Mouse (Mus musculus) midbrain, embryonic 12.5 days (tissue): Measurements from ENCODE around the gene Tnni1. TPM values are rescaled to one million over a fixed set of nuclear protein-coding genes. Genes with fewer than 3 reads are reported as not detected.

Experiments used
- ATAC-seq: fragments of 200-750 bp; cut with Nextera tagmentation; 2 replicates; pipeline ENCODE4 v1.8.0; 2017; ENCODE audit warnings: low read depth, moderate TSS enrichment, moderate library complexity; ENCODE audit not compliant: low FRiP score
- H3K27ac ChIP-seq: fragments of 300-500 bp; sonication (generic); replicated peaks from 2 replicates; pipeline ENCODE4 v1.5.1; 2016; ENCODE audit warnings: mild to moderate bottlenecking
- H3K27me3 ChIP-seq: fragments of 300-500 bp; sonication (generic); 2 replicates; pipeline ENCODE4 v1.6.1; 2016; ENCODE audit warnings: mild to moderate bottlenecking
- H3K36me3 ChIP-seq: fragments of 300-500 bp; sonication (generic); 2 replicates; pipeline ENCODE4 v1.6.1; 2016
- H3K4me1 ChIP-seq: fragments of 300-500 bp; sonication (generic); 2 replicates; pipeline ENCODE4 v1.6.1; 2016
- H3K4me2 ChIP-seq: fragments of 300-500 bp; sonication (generic); replicated peaks from 2 replicates; pipeline ENCODE4 v1.6.1; 2016; ENCODE audit warnings: mild to moderate bottlenecking, moderate library complexity
- H3K4me3 ChIP-seq: fragments of 300-500 bp; sonication (generic); 2 replicates; pipeline ENCODE4 v1.5.1; 2016; ENCODE audit warnings: mild to moderate bottlenecking
- H3K9ac ChIP-seq: fragments of 300-500 bp; sonication (generic); replicated peaks from 2 replicates; pipeline ENCODE4 v1.6.1; 2016; ENCODE audit warnings: mild to moderate bottlenecking, moderate library complexity
- H3K9me3 ChIP-seq: fragments of 300-500 bp; sonication (generic); 2 replicates; pipeline ENCODE4 v1.6.1; 2016; ENCODE audit warnings: mild to moderate bottlenecking
- WGBS: fragments of 180-500 bp; shearing (Covaris S2); methylation state at CpG from one replicate; pipeline ENCODE4 v1.1.7; 2016; 5-methylcytosine and 5-hydroxymethylcytosine counted together
- polyA plus RNA-seq: library from polyadenylated mRNA; unstranded; fragments of >200 nt; fragmentation: Nextera tagmentation; extraction: Ambion mirVana; gene quantifications from 2 replicates; pipeline ENCODE4 v1.2.1, GENCODE M21; 2016

Gene Tnni1
- polyA plus RNA-seq = 1.0 and 2.2 TPM in 2 replicates

DNA sequence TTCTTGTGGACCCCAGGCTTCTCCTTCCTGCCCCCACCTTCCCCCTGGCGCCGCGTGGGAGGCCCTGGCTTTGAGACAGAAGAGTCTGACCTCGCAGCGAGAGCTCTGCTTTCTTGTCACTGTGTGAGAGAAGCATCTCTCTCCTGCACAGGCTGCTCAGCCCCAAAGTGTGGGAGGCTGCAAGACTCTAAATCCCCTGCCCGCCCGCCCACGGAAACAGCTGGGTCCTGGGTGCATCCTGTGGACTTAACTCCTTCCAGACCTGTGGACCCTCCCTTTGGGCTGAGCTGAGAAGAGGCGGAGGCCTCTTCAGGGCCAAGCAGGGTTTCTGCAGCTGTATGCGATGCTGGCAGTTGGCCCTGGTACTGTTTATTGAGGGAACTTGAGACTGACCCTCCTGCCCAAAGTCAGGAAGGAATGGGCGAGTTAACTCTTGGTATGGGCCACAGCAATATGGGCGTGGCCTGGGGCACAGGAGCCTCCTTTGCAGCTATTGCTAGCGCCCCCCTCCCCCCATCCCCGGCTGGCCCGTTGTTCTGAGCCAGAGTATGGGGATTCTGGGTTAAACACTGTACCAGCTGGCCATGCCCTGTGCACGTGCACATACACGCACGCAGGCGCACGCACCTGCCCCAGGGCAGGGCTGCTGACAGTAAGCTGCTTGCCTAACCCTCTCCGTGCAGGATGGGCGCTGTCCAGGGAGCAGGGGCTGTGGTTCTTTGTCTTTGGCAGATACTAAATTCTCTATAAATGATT lies at the start of gene Tnni1:
Tnni1 (plus strand) TSS at position 655 of the 756 bp plus-strand sequence.
- H3K27me3 ChIP-seq = peaks cover 15% of the 10 kb centered on the region
- 0 out of 2 replicates have a peak within 1 kb of the TSS, but pooled peaks have one; percentile 24 for H3K9ac ChIP-seq
- no peak within 1 kb of the TSS for H3K4me2 ChIP-seq
- peak; percentile 64; the same call in 1 of the 2 replicates for ATAC-seq
- H3K4me3 ChIP-seq = no peak within 1 kb of the TSS
- no peak within 1 kb of the TSS for H3K27ac ChIP-seq
- H3K9me3 ChIP-seq = no peaks in the 10 kb centered on the region
- H3K36me3 ChIP-seq = no peaks in the 10 kb centered on the region
- 33% methylated on average over 22 of the region's 22 CpGs for WGBS
- H3K4me1 ChIP-seq = peaks cover 12% of the 10 kb centered on the region

DNA sequence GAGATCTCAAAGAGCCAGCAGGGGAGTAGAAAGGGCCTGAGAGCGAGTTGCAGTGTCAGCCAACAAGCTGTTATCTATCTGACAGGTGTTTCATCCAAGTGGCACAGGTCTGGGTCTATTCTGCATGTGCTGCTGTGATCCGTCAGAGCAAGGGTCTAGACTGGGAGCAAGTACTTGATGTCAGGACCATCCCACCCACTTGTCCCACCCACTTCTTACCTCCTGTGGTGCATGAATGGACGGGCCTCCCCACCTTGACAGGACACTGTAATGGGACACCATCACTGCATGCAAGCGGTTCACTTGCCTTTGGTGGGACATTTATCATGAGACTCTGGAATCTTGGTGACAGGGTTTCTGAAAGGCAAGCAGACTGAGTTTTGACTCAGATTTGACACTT lies 49.4 kb upstream of the Tnni1 start:
- peaks cover 39% of the 10 kb centered on the region for H3K4me1 ChIP-seq
- ATAC-seq = no peak
- H3K4me2 ChIP-seq = peak overlapping the region; percentile 92
- H3K27ac ChIP-seq = no peak overlapping the region
- peak overlapping the region; percentile 59; the same call in 1 of the 2 replicates for H3K9ac ChIP-seq
- WGBS = 26% methylated on average over 4 of the region's 4 CpGs
- peak overlapping the region; percentile 56 for H3K4me3 ChIP-seq
- no peaks in the 10 kb centered on the region for H3K36me3 ChIP-seq
- H3K9me3 ChIP-seq = no peaks in the 10 kb centered on the region
- H3K27me3 ChIP-seq = peaks cover 28% of the 10 kb centered on the region

DNA sequence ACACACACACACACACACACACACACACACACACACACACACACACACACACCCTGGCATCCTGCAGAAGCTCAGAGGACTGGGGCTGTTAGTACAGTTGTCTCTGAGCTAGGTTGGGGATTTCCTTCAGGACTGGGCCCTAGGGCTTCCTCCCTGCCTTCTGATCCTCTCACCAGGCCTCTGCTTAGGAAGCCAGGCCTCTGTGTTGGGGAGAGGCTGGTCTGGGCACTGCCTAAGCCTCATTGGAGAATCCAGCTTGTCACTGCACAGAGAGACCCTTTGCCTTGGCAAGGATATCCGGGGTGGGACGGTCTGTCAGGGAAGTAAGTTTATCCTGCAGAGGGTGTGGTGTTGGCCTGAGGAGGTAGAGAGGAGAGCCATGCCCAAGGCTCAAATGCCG lies 48.9 kb upstream of the Tnni1 start:
- Histone ChIP-seq H3K9me3 (no peaks in the 10 kb centered on the region), H3K4me1 (peaks cover 43% of the 10 kb centered on the region), H3K4me2 (peak overlapping the region; percentile 92), H3K27ac (no peak overlapping the region), H3K4me3 (no peak overlapping the region), H3K9ac (no peak overlapping the region), H3K27me3 (peaks cover 28% of the 10 kb centered on the region), H3K36me3 (no peaks in the 10 kb centered on the region)
- no peak for ATAC-seq
- 60% methylated on average over 3 of the region's 3 CpGs for WGBS

DNA sequence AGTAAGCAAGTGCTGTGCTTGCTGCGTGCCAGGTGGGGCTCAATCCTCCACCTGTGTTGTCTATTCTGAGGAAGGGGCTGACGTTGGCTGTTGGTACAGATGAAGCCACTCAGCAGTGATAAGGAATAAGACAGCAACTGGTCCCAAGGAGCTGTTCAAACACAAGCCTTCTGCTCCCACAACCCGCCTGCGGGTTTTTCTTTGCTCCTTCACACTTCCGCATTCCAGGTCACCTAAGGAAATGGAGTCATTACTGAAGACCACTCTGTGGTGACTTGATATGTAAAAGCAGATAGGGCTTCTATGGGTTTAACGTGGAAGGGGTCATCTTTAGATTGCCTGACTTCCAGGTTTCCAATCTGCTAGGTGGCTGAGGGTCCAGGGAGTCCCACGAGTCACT lies 47.8 kb upstream of the Tnni1 start:
- H3K9me3 ChIP-seq = no peaks in the 10 kb centered on the region
- peaks cover 28% of the 10 kb centered on the region for H3K27me3 ChIP-seq
- no peak overlapping the region for H3K27ac ChIP-seq
- 75% methylated on average over 7 of the region's 7 CpGs for WGBS
- no peak overlapping the region for H3K9ac ChIP-seq
- peaks cover 48% of the 10 kb centered on the region for H3K4me1 ChIP-seq
- ATAC-seq = no peak
- H3K36me3 ChIP-seq = no peaks in the 10 kb centered on the region
- H3K4me3 ChIP-seq = no peak overlapping the region
- H3K4me2 ChIP-seq = no peak overlapping the region

DNA sequence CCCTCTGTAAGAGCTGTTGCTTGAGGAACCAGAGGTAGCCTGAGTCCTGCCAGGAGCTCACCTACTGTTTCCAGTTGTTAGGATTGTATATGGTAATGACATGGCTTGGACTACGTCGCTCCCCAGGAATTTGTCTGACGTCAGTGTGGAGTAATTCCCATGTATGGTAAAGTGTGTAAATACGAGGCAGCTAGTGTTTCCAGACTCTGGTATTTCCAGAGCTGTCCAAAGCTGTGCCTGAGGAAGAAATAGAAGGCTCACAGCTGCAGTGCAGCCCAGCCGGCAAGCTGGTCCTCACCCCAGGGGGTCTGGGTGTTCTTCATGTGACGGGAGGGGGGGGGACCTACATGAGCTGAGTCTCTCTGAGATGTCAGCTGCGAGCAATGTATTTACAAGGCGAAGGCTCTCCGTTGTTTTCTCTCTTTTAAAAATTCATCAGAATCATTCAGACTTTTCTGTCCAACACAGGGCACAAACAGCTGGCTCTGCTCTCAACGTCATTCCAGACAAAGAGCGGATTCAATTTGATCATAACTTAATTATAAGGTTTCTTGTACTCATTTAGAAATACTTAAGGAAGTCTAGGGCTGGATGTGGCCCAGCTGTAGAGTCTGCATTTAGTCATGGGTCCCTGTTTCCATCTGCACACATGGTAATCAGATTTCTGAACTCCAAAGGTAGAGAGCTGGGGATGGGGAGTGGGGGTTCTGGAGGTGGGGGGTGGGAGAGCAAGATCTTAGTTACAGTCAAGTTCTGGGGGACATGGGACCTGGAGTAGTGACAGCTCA lies 47.1 kb upstream of the Tnni1 start:
- Histone ChIP-seq H3K27me3 (peaks cover 28% of the 10 kb centered on the region), H3K9me3 (no peaks in the 10 kb centered on the region), H3K36me3 (no peaks in the 10 kb centered on the region), H3K9ac (no peak overlapping the region), H3K4me1 (peaks cover 48% of the 10 kb centered on the region), H3K4me2 (no peak overlapping the region), H3K27ac (no peak overlapping the region), H3K4me3 (no peak overlapping the region)
- WGBS = 46% methylated on average over 11 of the region's 11 CpGs
- ATAC-seq = no peak

DNA sequence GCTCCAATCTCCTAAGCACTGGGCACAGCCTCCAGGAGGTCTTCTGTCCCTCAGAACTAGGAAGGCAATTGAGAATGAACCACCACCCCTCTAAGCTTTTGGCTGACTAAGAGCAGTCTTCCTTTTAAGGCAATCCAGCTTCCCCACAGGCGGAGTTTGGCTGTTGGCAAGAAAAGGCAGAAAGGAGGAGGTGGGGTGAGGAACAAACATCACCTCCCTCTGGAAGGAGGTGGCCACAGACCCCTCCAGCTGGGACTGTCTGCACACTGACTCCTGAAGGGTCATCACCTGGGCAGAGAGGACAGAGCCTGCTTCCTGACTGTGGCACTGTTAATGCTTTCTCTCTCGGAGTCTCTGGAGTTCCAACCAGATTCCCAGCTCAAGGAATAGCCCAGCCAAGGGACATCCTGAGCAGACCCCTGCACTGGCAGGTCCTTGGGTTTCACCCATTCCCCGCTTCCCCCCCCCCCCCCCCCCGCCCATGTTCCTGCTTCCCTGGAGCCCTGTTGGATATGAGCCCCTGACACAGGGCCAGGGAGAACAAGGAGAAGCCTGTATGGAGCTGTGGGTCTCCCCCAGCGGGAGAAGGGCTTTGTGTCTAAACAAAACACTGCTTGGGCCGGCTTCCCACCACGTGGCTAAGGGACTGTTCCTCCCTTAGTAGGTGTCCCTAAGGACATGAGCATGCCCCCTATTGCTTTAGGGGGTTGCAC lies 44.9 kb upstream of the Tnni1 start:
- no peak for ATAC-seq
- Histone ChIP-seq H3K4me3 (no peak overlapping the region), H3K36me3 (no peaks in the 10 kb centered on the region), H3K27me3 (peaks cover 28% of the 10 kb centered on the region), H3K9ac (no peak overlapping the region), H3K9me3 (no peaks in the 10 kb centered on the region), H3K27ac (no peak overlapping the region), H3K4me1 (peaks cover 45% of the 10 kb centered on the region), H3K4me2 (no peak overlapping the region)
- WGBS = 27% methylated on average over 6 of the region's 7 CpGs

DNA sequence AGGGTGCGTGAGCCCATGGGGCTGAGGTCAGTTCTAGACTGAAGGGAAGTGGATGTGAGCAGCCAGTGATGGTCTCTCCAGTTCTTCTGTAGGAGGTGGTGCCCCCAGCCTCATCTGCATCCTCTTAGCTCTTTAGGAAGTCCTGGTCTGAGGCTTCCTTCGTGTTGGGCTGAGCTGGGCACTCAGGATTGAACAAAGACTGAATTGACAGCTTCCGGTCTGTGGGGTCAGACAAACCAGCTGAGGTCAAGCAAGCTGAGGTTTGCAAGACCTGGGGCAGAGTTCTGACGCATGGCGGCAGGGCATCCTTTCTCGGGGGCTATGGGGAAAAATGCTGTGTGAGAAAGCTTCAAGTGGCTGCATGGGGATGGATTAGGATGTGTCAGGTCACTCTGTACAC lies 43.8 kb upstream of the Tnni1 start:
- H3K9me3 ChIP-seq = no peaks in the 10 kb centered on the region
- no peak overlapping the region for H3K9ac ChIP-seq
- no peak overlapping the region for H3K4me2 ChIP-seq
- peaks cover 19% of the 10 kb centered on the region; the same call in 1 of the 2 replicates for H3K27me3 ChIP-seq
- ATAC-seq = no peak
- 33% methylated on average over 6 of the region's 6 CpGs for WGBS
- no peak overlapping the region for H3K27ac ChIP-seq
- H3K4me3 ChIP-seq = no peak overlapping the region
- H3K36me3 ChIP-seq = no peaks in the 10 kb centered on the region
- H3K4me1 ChIP-seq = peaks cover 40% of the 10 kb centered on the region

DNA sequence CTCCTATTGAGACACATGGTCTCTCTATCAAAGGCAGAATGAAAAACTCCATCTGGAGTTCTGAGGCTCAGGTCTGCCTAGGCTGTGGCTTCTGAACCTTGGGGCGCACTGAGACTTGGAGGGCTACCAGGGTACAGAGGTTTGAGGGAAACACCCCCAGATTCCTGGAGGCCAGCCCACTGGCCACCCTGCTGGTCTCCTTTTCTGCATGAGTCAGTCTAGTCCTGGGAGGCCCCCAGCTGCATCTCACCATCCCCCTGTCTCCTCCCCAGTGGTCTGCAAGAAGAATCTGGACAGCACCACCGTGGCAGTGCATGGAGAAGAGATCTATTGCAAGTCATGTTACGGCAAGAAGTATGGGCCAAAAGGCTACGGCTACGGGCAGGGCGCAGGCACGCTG lies 34.2 kb upstream of the Tnni1 start:
- no peak for ATAC-seq
- Histone ChIP-seq H3K36me3 (no peaks in the 10 kb centered on the region), H3K27ac (no peak overlapping the region), H3K4me2 (no peak overlapping the region), H3K9me3 (no peaks in the 10 kb centered on the region), H3K4me1 (peaks cover 11% of the 10 kb centered on the region), H3K27me3 (no peaks in the 10 kb centered on the region), H3K9ac (no peak overlapping the region), H3K4me3 (no peak overlapping the region)
- 94% methylated on average over 7 of the region's 7 CpGs for WGBS

DNA sequence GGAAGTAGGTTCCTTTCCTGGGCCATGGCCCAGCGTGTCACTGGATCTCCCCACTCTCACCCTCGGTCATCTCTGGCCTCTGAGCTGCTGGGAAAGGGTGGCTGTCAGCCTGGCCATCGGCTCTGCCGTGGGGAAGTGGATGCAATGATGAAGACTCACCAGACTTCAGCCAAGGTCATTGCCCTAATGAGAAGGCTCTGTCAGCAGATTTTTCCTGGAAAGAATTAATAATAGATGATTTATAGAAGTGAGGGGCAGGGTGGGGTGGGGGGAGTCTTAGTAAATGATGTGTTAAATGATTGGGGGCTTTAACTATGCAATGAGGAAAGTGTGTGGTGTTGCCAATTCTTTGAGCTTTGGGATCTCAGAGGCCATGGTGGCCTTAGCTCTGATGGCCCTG lies 33.0 kb upstream of the Tnni1 start:
- Histone ChIP-seq H3K4me1 (peaks cover 5% of the 10 kb centered on the region; the same call in 1 of the 2 replicates), H3K4me3 (no peak overlapping the region), H3K9ac (no peak overlapping the region), H3K4me2 (no peak overlapping the region), H3K36me3 (0 out of 2 replicates have a peak, but pooled peaks cover 2% of the 10 kb centered on the region), H3K9me3 (no peaks in the 10 kb centered on the region), H3K27ac (no peak overlapping the region), H3K27me3 (no peaks in the 10 kb centered on the region)
- WGBS = 84% methylated on average over 4 of the region's 4 CpGs
- ATAC-seq = no peak

DNA sequence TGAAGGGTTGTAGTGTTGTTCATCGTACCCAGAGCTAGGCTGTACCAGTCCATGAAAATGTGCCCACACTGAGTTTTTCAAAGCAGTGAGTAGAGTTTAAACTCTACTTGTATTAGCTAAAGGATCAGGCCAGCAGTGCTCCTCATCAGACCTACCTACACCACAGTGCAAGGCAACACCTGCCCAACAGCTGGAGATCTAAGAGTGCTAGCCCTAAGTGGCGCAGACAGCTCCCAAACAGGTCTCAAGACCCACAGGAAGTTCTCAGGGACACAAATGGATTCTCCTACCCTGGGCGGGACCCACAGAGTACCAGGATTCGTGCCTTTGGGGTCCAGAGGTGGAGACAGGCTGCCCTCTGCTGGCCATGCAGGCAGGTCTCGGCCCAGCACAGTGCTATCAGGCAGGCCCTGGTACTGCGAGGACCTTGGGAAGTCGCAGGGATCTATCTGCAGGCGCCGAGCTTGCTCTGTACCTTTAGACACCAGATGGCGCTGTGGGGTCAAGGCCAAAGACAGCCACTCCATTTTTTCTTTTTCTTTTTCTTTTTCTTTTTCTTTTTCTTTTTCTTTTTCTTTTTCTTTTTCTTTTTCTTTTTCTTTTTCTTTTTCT lies 26.4 kb upstream of the Tnni1 start:
- H3K4me2 ChIP-seq = no peak overlapping the region
- no peaks in the 10 kb centered on the region for H3K9me3 ChIP-seq
- 0 out of 2 replicates have a peak, but pooled peaks cover 3% of the 10 kb centered on the region for H3K4me1 ChIP-seq
- H3K4me3 ChIP-seq = no peak overlapping the region
- peaks cover 6% of the 10 kb centered on the region; the same call in 1 of the 2 replicates for H3K27me3 ChIP-seq
- peak; percentile 99 for ATAC-seq
- H3K27ac ChIP-seq = no peak overlapping the region
- 10% methylated on average over 10 of the region's 10 CpGs for WGBS
- 0 out of 2 replicates have a peak, but pooled peaks cover 2% of the 10 kb centered on the region for H3K36me3 ChIP-seq
- H3K9ac ChIP-seq = no peak overlapping the region

DNA sequence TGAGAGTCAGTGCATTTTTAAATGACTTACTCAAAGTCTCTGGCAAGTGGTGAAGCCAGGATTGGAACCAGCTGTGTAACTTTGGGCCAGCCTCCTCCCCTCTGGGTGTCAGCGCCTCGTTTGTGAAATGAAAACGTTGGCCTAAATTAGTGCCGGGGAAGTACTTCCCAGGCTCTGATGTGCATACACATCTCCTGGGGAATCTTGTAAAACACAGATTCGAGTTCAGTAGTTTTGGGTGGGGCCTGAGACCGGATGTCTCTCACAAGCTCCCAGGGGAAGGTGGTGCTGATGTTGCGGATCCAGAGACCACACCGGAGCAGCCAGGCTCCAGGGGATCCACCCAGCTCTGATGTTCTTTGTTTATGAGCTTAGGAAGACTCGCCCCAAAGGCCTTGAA lies 23.9 kb upstream of the Tnni1 start:
- Histone ChIP-seq H3K27ac (no peak overlapping the region), H3K9ac (no peak overlapping the region), H3K9me3 (no peaks in the 10 kb centered on the region), H3K4me1 (no peaks in the 10 kb centered on the region), H3K4me3 (no peak overlapping the region), H3K36me3 (0 out of 2 replicates have a peak, but pooled peaks cover 2% of the 10 kb centered on the region), H3K4me2 (no peak overlapping the region), H3K27me3 (peaks cover 6% of the 10 kb centered on the region; the same call in 1 of the 2 replicates)
- WGBS = 72% methylated on average over 9 of the region's 9 CpGs
- ATAC-seq = no peak
